Mouse (Mus musculus): ENCODE measurements at regions not wholly inside any gene's neighbourhood (a gene's known extent, or its start where the extent isn't known, plus 50 kb on each side); places are given as distances from the start of the nearest gene placed in this dataset.

DNA sequence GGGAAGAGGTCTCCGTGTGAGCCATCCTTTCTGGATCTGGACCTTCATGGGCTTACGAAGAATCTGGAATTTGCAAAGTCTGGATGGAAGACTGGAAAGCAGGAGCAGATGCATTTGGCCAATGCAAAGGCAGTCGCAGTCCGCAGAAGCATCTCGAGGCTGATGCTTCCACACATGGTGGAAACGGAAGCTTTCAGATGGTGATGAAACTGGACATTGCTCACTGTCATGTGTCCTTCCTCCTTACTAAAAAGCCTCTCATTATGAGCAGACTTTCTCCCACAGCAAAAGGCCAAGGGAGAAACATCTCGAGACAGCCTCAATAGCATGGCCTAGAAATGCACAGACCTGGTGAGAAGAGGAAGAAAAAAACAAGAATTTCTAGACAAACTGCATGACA, 94.5 kb downstream of the Mtx3 start:
- no peak for TF ChIP-seq CTCF (IDR thresholded peaks at IDR 0.05; ENCODE audit: control insufficient read depth, insufficient read depth, low read length)
- TF ChIP-seq POLR2A (IDR thresholded peaks at IDR 0.05; ENCODE audit: borderline replicate concordance, control insufficient read depth, low read depth, low read length): no peak

All from bone marrow, adult 2 months (tissue).